In genomic region chr7:138846502-138846991, GRCm38 (mm10) we compare ENCODE assay signal across 8 mouse cellular contexts. TPM values are rescaled to one million over a fixed set of nuclear protein-coding genes. Genes with fewer than 3 reads are reported as not detected.
DNase-seq lines count a peak whose midpoint lies in the region; ATAC-seq and TF ChIP-seq lines count a peak whose summit lies in the region.

No protein-coding gene starts in this region.

- no peaks in the 10 kb centered on the region for H3K27me3 ChIP-seq in liver, embryonic 14.5 days (ENCODE audit: control insufficient read depth, insufficient read depth, low read length)
- no peaks in the 10 kb centered on the region for H3K27me3 ChIP-seq in stomach, embryonic 14.5 days (ENCODE audit: control insufficient read depth, insufficient read depth, low read length)

- peak overlapping the region; percentile 83 to 93 for H3K4me3 ChIP-seq in liver, embryonic 14.5 days (ENCODE audit: insufficient read depth in 1 of 2, low read depth in 2 of 2, low read length in 2 of 2)
- peak overlapping the region; percentile 98 for H3K4me3 ChIP-seq in stomach, embryonic 14.5 days (ENCODE audit: low read depth, low read length)

- peaks cover 13 to 21% of the 10 kb centered on the region in 2 experiments for H3K4me1 ChIP-seq in liver, embryonic 14.5 days (replicated peaks; ENCODE audit: control insufficient read depth in 2 of 2, insufficient read depth in 2 of 2, low read length in 1 of 2)
- peaks cover 24% of the 10 kb centered on the region for H3K4me1 ChIP-seq in stomach, embryonic 14.5 days (ENCODE audit: control insufficient read depth, insufficient read depth, low read length)

- no peak for TF ChIP-seq CTCF in liver, embryonic 14.5 days (IDR thresholded peaks at IDR 0.05; ENCODE audit: low read depth)

- no peaks in the 10 kb centered on the region for H3K9me3 ChIP-seq in liver, embryonic 14.5 days (ENCODE audit: control insufficient read depth, low read length)
- H3K9me3 ChIP-seq in stomach, embryonic 14.5 days (ENCODE audit: control insufficient read depth, low read depth, low read length): no peaks in the 10 kb centered on the region

- H3K4me2 ChIP-seq in liver, embryonic 14.5 days (ENCODE audit: low read depth): peak overlapping the region; percentile 97
- H3K4me2 ChIP-seq in stomach, embryonic 14.5 days (replicated peaks; ENCODE audit: low read depth, low read length): peak overlapping the region; percentile 91

- ATAC-seq in granulocyte monocyte progenitor cell, adult 5-6 weeks (replicated peaks; ENCODE audit: poor library complexity, severe bottlenecking): peak; percentile 27
- peak; percentile 87 for ATAC-seq in liver, embryonic 14.5 days (ENCODE audit: insufficient read depth)
- peak; percentile 81 for ATAC-seq in stomach, embryonic 14.5 days (ENCODE audit: insufficient number of reproducible peaks, insufficient read depth, low FRiP score, low read depth)

- no peak for TF ChIP-seq EP300 in liver, embryonic 14.5 days (IDR thresholded peaks at IDR 0.05; ENCODE audit: low read depth)

- peak overlapping the region; percentile 89 for H3K27ac ChIP-seq in liver, embryonic 14.5 days
- peak overlapping the region; percentile 86 for H3K27ac ChIP-seq in stomach, embryonic 14.5 days (ENCODE audit: low read length)

- H3K9ac ChIP-seq in liver, embryonic 14.5 days (replicated peaks): peak overlapping the region; percentile 97
- peak overlapping the region; percentile 94 for H3K9ac ChIP-seq in stomach, embryonic 14.5 days (replicated peaks; ENCODE audit: low read depth, low read length)

- H3K36me3 ChIP-seq in liver, embryonic 14.5 days (replicated peaks; ENCODE audit: control insufficient read depth, insufficient read depth, low read depth): peaks cover 6% of the 10 kb centered on the region
- H3K36me3 ChIP-seq in stomach, embryonic 14.5 days (ENCODE audit: control insufficient read depth, insufficient read depth, low read length): peaks cover 9% of the 10 kb centered on the region

- under 1% methylated on average over 55 of the region's 61 CpGs for WGBS in liver, embryonic 14.5 days (ENCODE audit: insufficient replicate concordance)
- 1% methylated on average over 38 of the region's 61 CpGs for WGBS in stomach, embryonic 14.5 days

- peak; percentile 29 for DNase-seq in embryo, embryonic 10 days (ENCODE audit: low spot score)
- DNase-seq in embryo, embryonic 9.5 days (ENCODE audit: extremely low spot score): no peak
- peak; percentile 42 for DNase-seq in right cerebral cortex, postnatal 4 days
- DNase-seq in right cerebral cortex, postnatal 14 days: no peak
- peak in 2 of 3 experiments; percentile 35 to 43 for DNase-seq in liver, embryonic 14.5 days (ENCODE audit: low read depth in 3 of 3, low spot score in 3 of 3)
- no peak for DNase-seq in cerebellum, postnatal 10 days

RNA-seq across cellular contexts. Expression of gene Mapk1ip1, which starts 0.5 kb away (rescaled TPM):
- 22.2 and 24.3 TPM in 2 replicates for total RNA-seq in granulocyte monocyte progenitor cell, adult 5-6 weeks (2014; fragmentation: Nextera tagmentation)
- total RNA-seq in granulocyte monocyte progenitor cell, adult 5-6 weeks (2017): 4.6 and 8.6 TPM in 2 replicates
- 6.3 and 7.0 TPM in 2 replicates for polyA plus RNA-seq in liver, embryonic 14.5 days (2012; rRNA removed)
- polyA plus RNA-seq in liver, embryonic 14.5 days (2014; fragmentation: Nextera tagmentation; extraction: Ambion mirVana): 1.9 and 2.3 TPM in 2 replicates
- polyA plus RNA-seq in stomach, embryonic 14.5 days (2014; fragmentation: Nextera tagmentation; extraction: Ambion mirVana): 18.3 and 19.5 TPM in 2 replicates

RNA-seq across cellular contexts. Expression of gene Ppp2r2d, which starts 0.7 kb away (rescaled TPM):
- total RNA-seq in granulocyte monocyte progenitor cell, adult 5-6 weeks (2014; fragmentation: Nextera tagmentation): 19.8 and 26.9 TPM in 2 replicates
- 29.8 and 41.5 TPM in 2 replicates for total RNA-seq in granulocyte monocyte progenitor cell, adult 5-6 weeks (2017)
- polyA plus RNA-seq in liver, embryonic 14.5 days (2012; rRNA removed): 9.2 and 13.9 TPM in 2 replicates
- 14.2 and 18.3 TPM in 2 replicates for polyA plus RNA-seq in liver, embryonic 14.5 days (2014; fragmentation: Nextera tagmentation; extraction: Ambion mirVana)
- 34.9 and 39.0 TPM in 2 replicates for polyA plus RNA-seq in stomach, embryonic 14.5 days (2014; fragmentation: Nextera tagmentation; extraction: Ambion mirVana)

Comparison
In these comparisons a context has a peak if more than half of its experiments do, and no peak if none do; other contexts are left out.
1. DNase-seq: peak in embryo, embryonic 10 days (single experiment), right cerebral cortex, postnatal 4 days (single experiment) and liver, embryonic 14.5 days (2 of 3); none in embryo, embryonic 9.5 days (single experiment), right cerebral cortex, postnatal 14 days (single experiment) and cerebellum, postnatal 10 days (0 of 2).
2. ATAC-seq: peak in every context shown above with its lines; median percentile 87 in liver, embryonic 14.5 days; 81 in stomach, embryonic 14.5 days; 27 in granulocyte monocyte progenitor cell, adult 5-6 weeks.